Mouse (Mus musculus) ovary, postnatal 36 days (tissue): ENCODE measurements around the gene Cd99l2.
"Not testable (repeated sequence)": the region's sequence is repeated elsewhere in the genome, so short reads cannot be mapped to it uniquely, and the experiment has no call there.

Source experiments
- DNase-seq: peaks from one replicate; pipeline ENCODE4 v3.0.0; 2022; ENCODE audit warnings: low spot score, mixed read lengths

Cd99l2 gene

DNA sequence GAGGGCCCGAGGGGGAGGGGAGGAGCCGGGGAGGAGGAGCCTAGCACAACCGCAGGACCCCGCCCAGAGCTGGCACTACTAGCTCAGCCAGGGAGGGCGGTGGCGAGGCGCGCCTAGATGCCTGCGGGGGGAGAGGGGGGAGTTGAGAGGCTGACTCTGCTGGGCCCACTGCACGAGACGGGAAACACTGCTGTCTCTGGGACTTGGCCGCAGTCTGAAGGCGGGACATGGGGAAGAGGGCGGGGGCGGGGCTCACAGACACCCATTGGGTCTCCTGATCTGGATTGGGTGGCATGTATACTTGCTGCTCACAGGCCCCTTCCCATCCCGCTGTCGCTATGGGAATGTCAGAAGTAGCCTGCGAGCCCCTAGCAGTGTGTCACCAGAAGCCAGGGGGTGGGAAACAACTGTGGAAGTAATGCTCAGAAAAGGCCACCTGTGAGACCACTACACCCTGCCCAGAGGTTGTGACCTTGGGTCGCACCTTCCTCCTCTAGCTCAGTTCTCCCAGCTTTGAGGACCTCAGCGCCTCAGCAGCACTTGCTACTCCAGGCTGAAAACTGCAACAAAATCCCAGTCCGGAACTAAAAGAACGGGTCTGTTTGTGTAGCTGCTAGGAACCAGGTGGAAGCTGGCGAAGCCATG lies at the start of gene Cd99l2:
Cd99l2 (minus strand) TSS at position 216 of the 645 bp plus-strand sequence.
- DNase-seq: peak; percentile 86

DNA sequence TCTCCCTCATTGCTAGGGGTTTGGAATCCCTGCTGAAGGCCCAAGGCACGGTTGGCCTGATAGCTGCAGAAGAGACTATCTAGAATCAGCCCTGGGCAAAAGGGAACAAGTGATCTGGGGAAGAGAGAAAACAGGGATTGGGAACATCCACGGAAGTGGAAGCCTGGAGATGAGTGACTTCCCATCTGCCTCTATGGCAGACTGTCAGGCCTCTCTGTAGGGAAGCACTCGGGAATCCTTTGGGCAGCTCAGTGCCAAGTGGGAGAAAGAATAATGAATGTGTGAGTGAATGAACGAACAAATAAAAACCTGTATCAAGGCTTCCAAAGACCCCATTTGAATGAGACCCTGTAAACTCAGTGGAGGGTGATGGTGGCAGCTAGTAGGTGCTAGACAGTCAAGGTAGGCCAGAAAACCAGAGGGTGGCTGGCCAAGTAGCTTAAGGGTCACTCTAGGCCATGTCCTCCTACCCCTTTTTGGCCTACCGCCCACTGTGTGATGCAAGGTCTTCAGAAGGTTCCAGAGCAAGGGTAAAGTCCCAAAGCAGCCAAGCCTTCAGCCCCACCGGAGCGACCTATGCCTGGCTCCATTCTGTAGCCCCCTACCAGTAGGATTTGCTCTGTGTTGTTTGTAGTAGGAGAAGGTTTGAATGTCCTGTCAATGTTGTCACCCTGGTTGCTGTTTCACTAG lies 48.3 kb upstream of the Cd99l2 start:
- DNase-seq: peak; percentile 32

- no peak for DNase-seq
Measured at GRCm38 (mm10) chrX:71537791-71538190, 45.1 kb upstream of the Cd99l2 start.

DNA sequence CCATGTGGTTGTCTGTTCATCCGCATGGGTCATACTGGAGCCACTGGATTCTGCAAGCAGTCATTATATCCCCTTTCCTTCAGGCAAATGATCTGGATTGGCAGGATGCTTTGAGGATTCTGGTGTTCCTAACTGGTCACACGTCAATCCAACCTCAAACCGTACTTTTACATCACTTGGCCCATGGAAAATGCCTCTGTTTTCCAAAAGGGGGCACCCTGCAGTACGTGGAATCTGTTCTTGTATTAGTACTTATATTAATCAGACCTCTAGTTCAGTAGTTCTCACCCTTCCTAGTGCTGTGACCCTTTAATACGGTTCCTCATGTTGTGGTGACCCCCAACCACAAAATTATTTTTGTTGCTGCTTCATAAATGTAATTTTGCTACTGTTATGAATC lies 41.5 kb upstream of the Cd99l2 start:
- DNase-seq: no peak

- no peak for DNase-seq
Measured at GRCm38 (mm10) chrX:71532635-71533034, 40.0 kb upstream of the Cd99l2 start.

- peak; percentile 24 for DNase-seq
Measured at GRCm38 (mm10) chrX:71528646-71529045, 36.0 kb upstream of the Cd99l2 start.

GRCm38 (mm10) chrX:71528150-71528549 lies 35.5 kb upstream of the Cd99l2 start:
- no peak for DNase-seq

DNA sequence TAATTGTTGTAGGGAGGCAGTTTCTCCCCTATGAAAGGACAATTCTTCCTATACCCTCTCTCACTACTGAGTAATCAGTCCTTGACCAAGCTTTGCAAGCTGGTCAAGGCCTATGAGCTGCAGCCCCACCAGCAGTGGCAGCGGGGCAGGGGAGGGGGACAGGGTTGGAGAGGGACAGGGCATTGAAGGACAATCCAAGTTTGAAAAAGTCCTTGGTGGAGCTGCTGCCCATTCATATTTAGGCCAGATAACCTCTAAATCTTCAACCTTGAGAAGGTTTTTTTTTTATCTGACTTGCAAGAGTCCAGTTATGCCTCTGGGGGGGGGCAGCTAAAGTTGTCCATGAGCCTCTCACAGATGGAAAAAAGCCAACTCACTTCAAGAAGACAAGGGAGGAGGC lies 34.8 kb upstream of the Cd99l2 start:
- peak; percentile 21 for DNase-seq

GRCm38 (mm10) chrX:71525593-71526299 lies 33.1 kb upstream of the Cd99l2 start:
- no peak for DNase-seq

GRCm38 (mm10) chrX:71524310-71524709 lies 31.7 kb upstream of the Cd99l2 start:
- no peak for DNase-seq

DNA sequence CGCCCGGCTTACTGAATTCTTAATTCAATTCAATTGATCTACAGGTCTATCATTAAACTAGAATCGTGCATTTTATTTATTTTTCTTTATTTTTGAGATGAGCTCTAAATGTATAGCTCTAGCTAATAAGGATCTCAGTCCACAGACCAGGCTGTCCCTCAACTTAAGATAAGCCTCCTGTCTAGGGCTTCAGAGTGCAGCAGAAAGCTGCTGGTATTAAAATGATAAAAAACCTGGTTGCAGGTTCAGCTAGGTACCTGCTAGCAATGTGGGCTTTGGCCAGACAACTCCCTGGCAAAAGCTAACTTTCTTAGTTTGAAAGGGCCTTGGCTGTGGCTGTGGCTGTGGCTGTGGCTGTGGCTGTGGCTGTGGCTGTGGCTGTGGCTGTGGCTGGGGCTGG lies 30.2 kb upstream of the Cd99l2 start:
- no peak for DNase-seq

DNA sequence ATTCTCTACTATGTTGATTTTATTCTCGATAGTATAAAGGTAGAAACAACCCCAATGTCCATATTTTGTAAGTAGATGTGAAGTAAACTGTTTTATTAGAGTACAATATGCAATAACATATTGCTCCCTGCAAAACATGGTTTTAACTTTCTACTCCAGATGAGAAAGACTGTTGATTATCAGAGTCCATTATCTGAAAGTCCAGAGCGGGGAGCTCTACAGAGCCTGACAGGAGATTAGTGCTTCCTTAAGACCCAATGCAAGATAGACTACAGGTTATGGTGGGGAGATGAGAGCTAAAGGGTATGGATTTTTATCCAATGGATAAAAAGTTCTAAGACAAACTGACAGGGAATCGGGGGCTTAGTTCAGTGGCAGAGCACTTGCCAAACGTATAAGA lies 26.6 kb upstream of the Cd99l2 start:
- no peak for DNase-seq

GRCm38 (mm10) chrX:71506591-71506990 lies 13.9 kb upstream of the Cd99l2 start:
- not testable (repeated sequence) for DNase-seq

DNA sequence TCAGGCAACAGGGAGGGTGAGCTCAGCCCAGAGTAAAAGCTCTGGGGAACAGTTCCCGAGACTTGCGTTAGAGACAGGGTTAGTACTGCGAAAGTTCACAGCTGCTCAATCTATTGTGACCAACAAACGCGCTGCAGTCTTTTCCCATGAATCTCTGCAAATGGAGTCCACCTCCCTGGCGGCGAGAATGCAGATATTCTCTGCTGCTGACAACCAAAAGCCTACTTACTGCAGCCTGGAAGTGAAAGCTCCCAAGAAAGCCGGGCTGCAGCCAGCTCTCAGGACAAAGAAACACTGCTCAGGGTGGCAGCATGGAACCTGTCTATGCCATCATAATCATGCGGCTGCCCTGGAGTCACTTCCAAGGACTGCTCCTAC lies 619 bp upstream of the Cd99l2 start:
- DNase-seq: no peak

GRCm38 (mm10) chrX:71491931-71492633 lies 567 bp downstream of the Cd99l2 start:
- DNase-seq: no peak

- no peak for DNase-seq
Measured at GRCm38 (mm10) chrX:71489353-71489752, 3.3 kb downstream of the Cd99l2 start.

GRCm38 (mm10) chrX:71482244-71482643 lies 10.4 kb downstream of the Cd99l2 start:
- no peak for DNase-seq

DNA sequence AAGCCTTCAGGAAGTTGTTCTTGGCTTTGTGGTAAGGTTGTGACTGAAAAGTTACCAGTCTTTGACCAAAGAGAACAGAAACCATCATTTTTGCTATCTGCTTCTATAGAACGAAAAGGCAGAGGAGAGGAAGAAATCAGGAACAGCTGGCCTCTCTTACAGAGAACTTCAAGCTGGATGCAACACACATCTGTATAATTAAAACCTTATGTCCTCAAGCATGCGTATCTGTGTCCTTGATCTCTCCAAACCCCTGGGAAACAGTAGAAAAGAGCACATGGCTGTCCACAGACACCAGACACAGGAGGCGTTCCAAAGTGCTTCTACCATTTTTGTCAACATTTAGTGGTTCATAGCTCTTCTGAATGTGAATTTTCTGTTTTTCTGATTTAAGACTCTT lies 16.7 kb downstream of the Cd99l2 start:
- no peak for DNase-seq

DNA sequence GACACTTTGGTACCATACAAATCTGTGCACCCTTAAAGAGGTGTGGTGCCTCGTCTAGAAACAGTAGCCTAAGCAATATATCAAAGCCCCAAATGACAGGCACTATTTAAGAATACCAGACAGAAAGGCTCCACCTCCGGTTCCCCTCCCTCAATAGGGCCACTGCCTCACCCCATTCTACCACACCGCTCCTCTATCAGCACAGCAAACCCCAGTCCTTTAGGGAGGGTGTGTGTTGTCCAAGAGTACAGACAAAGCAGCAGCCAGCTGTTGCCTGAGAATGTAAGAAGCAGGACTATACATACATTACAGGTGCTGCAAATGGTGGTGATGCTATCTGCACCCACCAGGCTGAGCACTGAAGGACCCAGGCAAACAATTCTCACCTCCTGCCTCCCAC lies 17.2 kb downstream of the Cd99l2 start:
- DNase-seq: no peak

DNA sequence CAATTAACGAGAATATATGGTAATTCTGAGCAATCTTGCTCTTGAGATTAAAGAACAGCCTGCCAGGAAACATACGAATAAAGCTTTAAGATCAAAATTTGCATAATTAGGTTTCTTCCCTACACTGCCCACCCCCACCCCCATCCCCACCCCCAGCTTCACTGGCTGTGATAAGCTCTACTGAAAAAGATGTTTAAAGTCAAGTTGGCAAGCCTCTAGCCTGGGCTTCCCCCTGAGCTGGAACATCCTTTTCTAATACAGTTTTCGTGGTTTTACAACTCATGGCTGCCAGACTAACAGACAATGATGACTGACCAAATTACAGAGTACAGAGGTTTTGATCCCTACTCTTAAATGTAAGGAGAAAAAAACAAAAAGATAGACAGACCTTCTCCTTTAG lies 17.6 kb downstream of the Cd99l2 start:
- DNase-seq: no peak

DNA sequence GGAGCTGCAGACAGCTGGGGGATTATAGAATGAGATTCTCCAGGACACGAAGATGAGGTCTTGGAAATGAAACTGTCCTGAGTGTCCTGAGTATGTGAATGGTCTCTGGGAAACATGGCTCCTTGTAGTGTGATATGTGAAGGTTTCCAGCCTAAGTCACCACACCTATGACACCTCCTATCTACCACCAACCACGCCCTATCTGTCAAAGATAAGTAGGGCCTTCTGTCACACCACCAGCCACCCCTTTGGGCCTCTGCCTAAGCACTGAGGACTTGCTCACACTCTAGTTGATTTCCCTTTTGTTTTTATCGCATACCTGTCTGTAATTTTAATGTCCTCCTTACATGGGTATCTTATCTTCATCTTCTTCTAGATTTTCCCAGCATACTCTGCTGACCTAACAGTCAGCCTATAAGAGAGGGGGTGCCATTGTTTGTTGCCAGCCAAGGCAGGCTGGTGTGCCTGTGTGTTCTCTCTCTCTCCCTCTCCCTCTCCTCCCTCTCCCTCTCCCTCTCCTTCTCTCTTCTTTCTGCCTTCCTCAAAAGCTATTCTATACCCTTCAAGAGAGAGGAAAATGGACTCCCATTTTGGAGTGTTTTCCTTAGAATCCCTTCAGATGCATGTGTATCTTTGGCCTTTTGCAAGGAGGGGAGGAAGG lies 18.2 kb downstream of the Cd99l2 start:
- no peak for DNase-seq

DNA sequence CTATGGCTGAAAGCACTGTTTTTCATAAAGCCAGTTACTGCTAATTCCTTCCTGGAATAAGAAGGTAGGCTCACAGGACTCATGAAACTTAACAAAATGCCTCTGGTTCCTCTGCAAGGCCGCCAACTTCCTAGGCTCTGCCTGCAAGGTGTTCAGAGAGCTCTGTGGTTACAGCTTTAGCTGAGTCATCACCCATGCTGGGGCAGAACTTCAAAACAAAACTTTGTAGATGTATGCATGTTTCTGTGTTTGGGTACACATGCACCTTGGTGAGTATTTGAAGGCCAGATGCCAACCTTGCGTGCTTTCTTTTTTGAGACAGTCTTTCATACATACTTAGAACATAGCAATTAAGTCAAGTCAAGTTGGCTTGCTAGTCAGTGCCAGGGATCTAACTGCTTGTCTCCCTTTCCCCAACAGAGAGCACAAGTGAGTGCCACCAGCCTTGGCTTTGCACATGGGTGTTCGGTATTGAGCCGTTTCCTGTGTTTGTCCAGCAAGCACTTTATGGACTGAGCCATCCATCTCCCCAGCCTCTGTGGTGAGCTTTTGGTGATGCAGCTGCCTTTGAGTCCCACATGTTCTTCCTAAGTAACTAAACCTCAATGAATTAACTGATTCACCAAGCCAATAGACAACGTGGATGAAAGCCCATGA lies 23.9 kb downstream of the Cd99l2 start:
- no peak for DNase-seq
